Mouse (Mus musculus): ENCODE measurements around the gene Celf2.

DNA sequence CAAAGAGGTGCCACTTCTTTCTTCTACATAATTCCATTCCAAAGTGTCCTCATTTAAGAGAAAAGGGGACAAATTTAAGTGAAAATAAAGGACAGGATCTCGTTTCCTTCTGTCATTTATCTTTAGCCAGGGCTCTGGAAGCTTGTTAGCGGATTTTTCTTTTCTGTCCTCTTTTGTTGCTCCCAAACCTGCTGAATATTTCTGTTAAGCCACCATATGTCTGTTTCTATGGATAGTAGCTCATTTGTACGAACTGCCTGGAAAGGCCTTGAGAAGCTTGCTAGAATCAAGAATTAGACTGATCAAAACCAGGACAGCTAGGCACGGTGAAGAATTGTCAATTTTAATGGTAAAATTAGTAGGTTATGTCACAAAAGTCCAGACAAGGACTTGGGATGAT lies 27.3 kb downstream of the Celf2 start:
- no peak for TF ChIP-seq CTCF (IDR thresholded peaks at IDR 0.05; ENCODE audit: low read depth, low read length)
- no peak for TF ChIP-seq POLR2A (IDR thresholded peaks at IDR 0.05; ENCODE audit: borderline replicate concordance, low read depth, low read length)

Measured in bone marrow macrophage, adult 2 months (primary cell).